Mouse (Mus musculus): ENCODE measurements around the gene Wdr73. TPM values are rescaled to one million over a fixed set of nuclear protein-coding genes. Genes with fewer than 3 reads are reported as not detected.

Wdr73 gene
- polyA plus RNA-seq, 1 experiment = 10.7 TPM

DNA sequence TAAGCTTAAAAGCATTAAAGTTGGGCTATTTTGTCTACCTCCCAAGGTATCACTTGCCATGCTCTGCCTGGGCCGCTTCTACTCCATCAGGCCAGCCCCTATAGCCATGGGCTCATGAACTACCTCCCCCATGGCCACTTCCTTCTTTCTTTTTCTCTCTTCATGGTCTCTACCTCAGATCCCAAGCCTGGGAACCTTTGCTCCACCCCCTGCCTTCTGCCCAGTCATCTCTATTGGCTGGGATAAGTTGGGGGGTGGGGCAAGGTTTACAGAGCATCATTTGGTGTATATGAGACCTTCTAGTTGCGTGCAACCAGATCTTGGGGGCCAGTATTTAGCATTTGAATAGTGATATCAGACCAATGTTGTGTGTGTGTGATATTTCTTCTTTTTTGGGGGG, 38.6 kb downstream of the Wdr73 start:
- Histone ChIP-seq H3K4me1 (ENCODE audit: control insufficient read depth, insufficient read depth, low read length) (peaks cover 22% of the 10 kb centered on the region), H3K27ac (ENCODE audit: insufficient read depth, low read depth, low read length) (no peak overlapping the region), H3K4me3 (ENCODE audit: insufficient read depth, low read length) (no peak overlapping the region)
- no peak for TF ChIP-seq POLR2A (IDR thresholded peaks at IDR 0.05; ENCODE audit: borderline replicate concordance, low read depth, low read length)
- no peak for TF ChIP-seq CTCF (IDR thresholded peaks at IDR 0.05; ENCODE audit: low read depth, low read length)

DNA sequence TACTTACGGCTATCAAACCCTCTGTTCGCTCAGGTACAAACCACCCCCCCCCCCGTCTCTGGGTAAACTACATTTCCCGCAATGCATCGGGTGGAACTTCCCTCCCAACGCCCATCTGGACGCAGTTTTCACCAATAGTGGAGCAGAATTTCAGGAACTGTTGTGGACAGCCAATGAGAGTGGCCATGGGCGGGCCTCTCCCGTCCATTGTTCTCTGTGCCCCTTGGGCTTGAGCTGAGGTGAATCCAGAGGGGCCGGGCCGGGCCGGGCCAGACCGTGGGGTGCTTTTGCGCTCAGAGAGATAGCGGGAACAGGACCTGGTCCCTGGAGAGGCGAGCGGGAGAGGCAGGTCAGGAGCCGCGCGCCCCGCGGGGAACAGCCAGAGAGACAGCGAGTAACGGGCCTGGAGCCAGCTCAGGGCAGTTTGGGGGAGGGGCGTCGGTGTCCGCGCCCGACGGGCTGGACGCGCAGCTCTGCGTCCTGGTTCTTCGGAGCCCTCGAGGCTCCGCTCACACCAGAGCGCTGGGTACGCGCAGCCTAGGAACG, 40.3 kb downstream of the Wdr73 start, which contains the start of gene Zscan2:
Zscan2 (plus strand) TSS at position 192 of the 546 bp plus-strand sequence.
- Histone ChIP-seq H3K4me1 (ENCODE audit: control insufficient read depth, insufficient read depth, low read length) (peaks cover 17% of the 10 kb centered on the region), H3K4me3 (ENCODE audit: insufficient read depth, low read length) (peak within 1 kb of the TSS; percentile 91), H3K27ac (ENCODE audit: insufficient read depth, low read depth, low read length) (no peak within 1 kb of the TSS)
- no peak for TF ChIP-seq POLR2A (IDR thresholded peaks at IDR 0.05; ENCODE audit: borderline replicate concordance, low read depth, low read length)
- no peak for TF ChIP-seq CTCF (IDR thresholded peaks at IDR 0.05; ENCODE audit: low read depth, low read length)

DNA sequence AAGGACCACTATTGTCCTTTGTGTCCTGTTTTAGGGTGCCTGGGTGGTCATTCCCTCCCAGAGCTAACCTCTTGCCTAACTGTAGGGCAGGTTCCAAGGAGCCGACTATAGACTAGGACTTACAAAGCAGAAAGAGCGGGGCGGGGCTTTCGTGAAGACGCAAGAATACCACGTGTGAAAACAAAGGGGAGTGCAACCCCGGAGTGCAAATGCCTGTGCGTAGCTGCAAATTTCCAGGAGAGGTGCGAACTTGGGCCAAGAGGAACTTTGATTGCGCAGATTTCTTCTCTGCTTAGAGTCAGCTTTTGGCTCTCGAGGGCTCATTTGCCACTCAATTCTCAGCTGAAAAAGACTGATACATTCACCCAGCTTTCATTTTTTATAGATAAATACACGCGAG, 40.8 kb downstream of the Wdr73 start:
- Histone ChIP-seq H3K4me3 (ENCODE audit: insufficient read depth, low read length) (peak overlapping the region; percentile 91), H3K4me1 (ENCODE audit: control insufficient read depth, insufficient read depth, low read length) (peaks cover 19% of the 10 kb centered on the region), H3K27ac (ENCODE audit: insufficient read depth, low read depth, low read length) (no peak overlapping the region)
- no peak for TF ChIP-seq CTCF (IDR thresholded peaks at IDR 0.05; ENCODE audit: low read depth, low read length)
- no peak for TF ChIP-seq POLR2A (IDR thresholded peaks at IDR 0.05; ENCODE audit: borderline replicate concordance, low read depth, low read length)

DNA sequence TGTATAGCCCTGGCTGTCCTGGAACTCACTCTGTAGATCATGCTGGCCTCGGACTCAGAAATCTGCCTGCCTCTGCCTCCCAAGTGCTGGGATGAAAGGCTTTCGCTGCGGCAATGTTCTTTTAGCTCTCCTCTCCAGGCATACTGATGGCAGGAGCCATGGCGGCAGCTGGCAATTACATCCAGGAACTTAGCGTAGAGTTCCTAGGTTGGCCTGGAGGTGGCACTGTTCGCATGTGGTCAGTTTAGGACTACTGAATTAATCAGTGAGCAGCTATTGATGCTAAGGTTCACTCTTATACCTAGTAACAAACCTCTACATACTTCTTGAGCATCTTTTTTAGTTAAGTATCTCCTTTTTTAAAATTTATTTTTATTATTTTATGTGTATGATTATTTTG, 43.9 kb downstream of the Wdr73 start:
- Histone ChIP-seq H3K4me1 (ENCODE audit: control insufficient read depth, insufficient read depth, low read length) (peaks cover 11% of the 10 kb centered on the region), H3K27ac (ENCODE audit: insufficient read depth, low read depth, low read length) (no peak overlapping the region), H3K4me3 (ENCODE audit: insufficient read depth, low read length) (no peak overlapping the region)
- TF ChIP-seq CTCF (IDR thresholded peaks at IDR 0.05; ENCODE audit: low read depth, low read length) (peak; percentile 64), POLR2A (IDR thresholded peaks at IDR 0.05; ENCODE audit: borderline replicate concordance, low read depth, low read length) (no peak)

GRCm38 (mm10) chr7:80855316-80855715, 45.8 kb downstream of the Wdr73 start:
- Histone ChIP-seq H3K4me1 (ENCODE audit: control insufficient read depth, insufficient read depth, low read length) (peaks cover 11% of the 10 kb centered on the region), H3K27ac (ENCODE audit: insufficient read depth, low read depth, low read length) (0 out of 2 replicates have a peak overlapping the region, but pooled peaks have one; percentile 18), H3K4me3 (ENCODE audit: insufficient read depth, low read length) (no peak overlapping the region)
- TF ChIP-seq POLR2A (IDR thresholded peaks at IDR 0.05; ENCODE audit: borderline replicate concordance, low read depth, low read length) = no peak
- no peak for TF ChIP-seq CTCF (IDR thresholded peaks at IDR 0.05; ENCODE audit: low read depth, low read length)

- TF ChIP-seq POLR2A (IDR thresholded peaks at IDR 0.05; ENCODE audit: borderline replicate concordance, low read depth, low read length) (no peak), CTCF (IDR thresholded peaks at IDR 0.05; ENCODE audit: low read depth, low read length) (no peak)
- H3K27ac ChIP-seq (ENCODE audit: insufficient read depth, low read depth, low read length) = no peak overlapping the region
- H3K4me1 ChIP-seq (ENCODE audit: control insufficient read depth, insufficient read depth, low read length) = peaks cover 17% of the 10 kb centered on the region
- H3K4me3 ChIP-seq (ENCODE audit: insufficient read depth, low read length) = no peak overlapping the region
These were observed 47.9 kb downstream of the Wdr73 start for GRCm38 (mm10) chr7:80853218-80853617.

DNA sequence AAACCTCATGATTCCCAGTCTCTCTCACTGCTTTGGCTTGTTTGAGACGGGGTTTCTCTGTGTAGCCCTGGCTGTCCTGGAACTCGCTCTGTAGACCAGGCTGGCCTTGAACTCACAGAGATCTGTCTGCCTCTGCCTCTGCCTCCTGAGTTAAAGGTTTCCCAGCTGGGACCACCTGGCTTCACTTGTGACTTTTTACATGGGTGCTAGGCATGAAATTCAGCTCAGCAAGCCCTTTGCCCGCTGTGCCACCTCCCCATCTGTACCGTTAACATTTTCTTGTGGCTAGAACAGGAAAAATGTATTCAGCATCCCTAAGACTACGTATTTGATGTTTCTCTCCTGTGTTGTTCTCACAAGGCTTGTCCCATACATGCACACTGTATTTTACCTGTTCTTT, 50.5 kb downstream of the Wdr73 start:
- Histone ChIP-seq H3K27ac (ENCODE audit: insufficient read depth, low read depth, low read length) (no peak overlapping the region), H3K4me3 (ENCODE audit: insufficient read depth, low read length) (no peak overlapping the region), H3K4me1 (ENCODE audit: control insufficient read depth, insufficient read depth, low read length) (peaks cover 31% of the 10 kb centered on the region)
- no peak for TF ChIP-seq CTCF (IDR thresholded peaks at IDR 0.05; ENCODE audit: low read depth, low read length)
- TF ChIP-seq POLR2A (IDR thresholded peaks at IDR 0.05; ENCODE audit: borderline replicate concordance, low read depth, low read length) = no peak

GRCm38 (mm10) chr7:80849710-80850109, 51.4 kb downstream of the Wdr73 start:
- Histone ChIP-seq H3K27ac (ENCODE audit: insufficient read depth, low read depth, low read length) (no peak overlapping the region), H3K4me1 (ENCODE audit: control insufficient read depth, insufficient read depth, low read length) (peaks cover 29% of the 10 kb centered on the region), H3K4me3 (ENCODE audit: insufficient read depth, low read length) (no peak overlapping the region)
- TF ChIP-seq POLR2A (IDR thresholded peaks at IDR 0.05; ENCODE audit: borderline replicate concordance, low read depth, low read length) (no peak), CTCF (IDR thresholded peaks at IDR 0.05; ENCODE audit: low read depth, low read length) (peak; percentile 63)

- peaks cover 29% of the 10 kb centered on the region for H3K4me1 ChIP-seq (ENCODE audit: control insufficient read depth, insufficient read depth, low read length)
- TF ChIP-seq POLR2A (IDR thresholded peaks at IDR 0.05; ENCODE audit: borderline replicate concordance, low read depth, low read length) = no peak
- no peak for TF ChIP-seq CTCF (IDR thresholded peaks at IDR 0.05; ENCODE audit: low read depth, low read length)
- no peak overlapping the region for H3K27ac ChIP-seq (ENCODE audit: insufficient read depth, low read depth, low read length)
- no peak overlapping the region for H3K4me3 ChIP-seq (ENCODE audit: insufficient read depth, low read length)
These were observed 51.8 kb downstream of the Wdr73 start for GRCm38 (mm10) chr7:80849267-80849666.

GRCm38 (mm10) chr7:80846709-80847108, 54.4 kb downstream of the Wdr73 start:
- Histone ChIP-seq H3K4me1 (ENCODE audit: control insufficient read depth, insufficient read depth, low read length) (peaks cover 29% of the 10 kb centered on the region), H3K4me3 (ENCODE audit: insufficient read depth, low read length) (no peak overlapping the region), H3K27ac (ENCODE audit: insufficient read depth, low read depth, low read length) (no peak overlapping the region)
- TF ChIP-seq POLR2A (IDR thresholded peaks at IDR 0.05; ENCODE audit: borderline replicate concordance, low read depth, low read length) = no peak

All from bone marrow macrophage, adult 2 months (primary cell).